Mouse (Mus musculus): ENCODE data around the gene Uchl3.

Uchl3 gene

GRCm38 (mm10) chr14:101666536-101666935, 12.8 kb downstream of the Uchl3 start:
- DNase-seq (ENCODE audit: low spot score) = no peak

- DNase-seq (ENCODE audit: low spot score) = no peak
Observed at GRCm38 (mm10) chr14:101668626-101669025, 14.9 kb downstream of the Uchl3 start.

GRCm38 (mm10) chr14:101672226-101672625, 18.5 kb downstream of the Uchl3 start:
- DNase-seq (ENCODE audit: low spot score) = no peak

- no peak for DNase-seq (ENCODE audit: low spot score)
Observed at GRCm38 (mm10) chr14:101687696-101688095, 33.9 kb downstream of the Uchl3 start.

GRCm38 (mm10) chr14:101688406-101688805, 34.6 kb downstream of the Uchl3 start:
- no peak for DNase-seq (ENCODE audit: low spot score)

GRCm38 (mm10) chr14:101704479-101704878, 50.7 kb downstream of the Uchl3 start:
- no peak for DNase-seq (ENCODE audit: low spot score)

- no peak for DNase-seq (ENCODE audit: low spot score)
Observed at GRCm38 (mm10) chr14:101707088-101707487, 53.3 kb downstream of the Uchl3 start.

GRCm38 (mm10) chr14:101714414-101714813, 60.6 kb downstream of the Uchl3 start:
- no peak for DNase-seq (ENCODE audit: low spot score)

GRCm38 (mm10) chr14:101729237-101729971, 75.6 kb downstream of the Uchl3 start, which contains the start of the genes Gm9922 and Lmo7:
Gm9922 (minus strand) TSS chr14:101729814.
Lmo7 (plus strand) TSS chr14:101729957.
- peak; percentile 71 for DNase-seq (ENCODE audit: low spot score)

- no peak for DNase-seq (ENCODE audit: low spot score)
Observed at GRCm38 (mm10) chr14:101729972-101730692, 76.4 kb downstream of the Uchl3 start.

GRCm38 (mm10) chr14:101733542-101734303, 80.0 kb downstream of the Uchl3 start:
- no peak for DNase-seq (ENCODE audit: low spot score)

GRCm38 (mm10) chr14:101737501-101737900, 83.7 kb downstream of the Uchl3 start:
- DNase-seq (ENCODE audit: low spot score) = no peak

All from testis, postnatal 10 days (tissue).